Mouse (Mus musculus) right cerebral cortex, adult 2 months (tissue): Measurements from ENCODE around the gene Mid1.
"Not testable (repeated sequence)": the region's sequence is repeated elsewhere in the genome, so short reads cannot be mapped to it uniquely, and the experiment has no call there.

Source experiments
- DNase-seq, 2 experiments: peaks; one replicate each; pipeline ENCODE4 v3.0.0; 2021 to 2022; ENCODE audit warnings: low spot score in 2 of 2

Gene Mid1

GRCm38 (mm10) chrX:169986519-169987367, 301.7 kb downstream of the Mid1 start:
- DNase-seq = peak; percentile 79 to 93

DNA sequence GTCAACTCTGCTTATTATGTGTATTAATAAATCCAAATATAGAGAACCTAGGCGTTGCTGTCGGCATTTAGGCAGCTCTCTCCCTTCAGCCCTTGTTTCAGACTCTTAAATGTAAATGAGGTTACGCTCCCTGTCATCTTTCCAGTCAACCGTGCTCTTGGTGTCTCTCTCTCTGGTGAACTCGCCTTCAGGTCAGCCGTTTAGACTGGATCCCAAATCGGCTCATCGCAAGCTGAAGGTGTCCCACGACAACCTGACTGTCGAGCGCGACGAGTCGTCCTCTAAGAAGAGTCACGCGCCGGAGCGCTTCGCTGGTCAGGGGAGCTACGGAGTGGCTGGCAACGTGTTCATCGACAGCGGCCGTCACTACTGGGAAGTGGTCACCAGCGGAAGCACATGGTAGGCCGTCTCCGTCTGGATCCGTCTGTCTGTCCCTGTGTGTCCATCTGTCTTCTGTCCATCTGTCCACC, 302.4 kb downstream of the Mid1 start:
- peak; percentile 63 to 65 for DNase-seq

GRCm38 (mm10) chrX:169988571-169989218, 303.7 kb downstream of the Mid1 start:
- peak; percentile 29 to 41 for DNase-seq

- DNase-seq = peak in 1 of 2 experiments; percentile 0
These were observed 304.2 kb downstream of the Mid1 start for GRCm38 (mm10) chrX:169989219-169989595.

GRCm38 (mm10) chrX:169989691-169990631, 305.0 kb downstream of the Mid1 start:
- peak; percentile 88 to 93 for DNase-seq

DNA sequence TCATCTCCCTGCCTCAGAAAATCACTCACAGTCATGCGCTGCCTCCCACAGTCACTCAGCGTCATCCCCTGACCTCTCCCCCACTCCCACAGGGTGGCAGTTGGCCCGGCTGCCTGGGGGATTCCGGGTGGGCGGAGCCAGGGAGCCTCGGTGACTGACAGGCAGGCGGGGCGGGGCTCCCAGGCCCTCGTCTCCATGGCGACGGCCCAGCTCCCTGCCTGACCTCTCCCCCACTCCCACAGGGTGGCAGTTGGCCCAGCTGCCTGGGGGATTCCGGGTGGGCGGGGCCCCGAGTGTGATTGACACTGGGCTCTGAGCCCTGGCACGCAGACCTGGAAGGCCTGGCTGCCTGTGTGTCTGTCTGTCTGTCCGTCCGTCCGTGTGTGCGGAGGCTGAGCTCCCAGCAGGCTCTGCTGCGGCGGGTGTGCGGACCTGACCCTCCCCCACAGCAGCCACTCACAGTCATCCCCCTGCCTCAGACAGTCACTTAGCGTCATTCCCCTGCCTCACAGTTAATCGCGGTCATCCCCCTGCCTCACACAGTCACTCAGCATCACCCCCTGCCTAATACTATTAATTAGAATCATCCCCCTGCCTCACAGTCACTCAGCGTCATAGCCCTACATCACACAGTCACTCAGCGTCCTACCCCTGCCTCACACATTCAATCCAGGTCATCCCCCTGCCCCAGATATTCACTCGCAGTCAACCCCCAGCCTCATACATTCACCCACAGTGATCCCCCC, 306.3 kb downstream of the Mid1 start:
- peak; percentile 94 to 98 for DNase-seq

- DNase-seq = peak in 1 of 2 experiments; percentile 18
These were observed 307.3 kb downstream of the Mid1 start for GRCm38 (mm10) chrX:169992086-169992930.

DNA sequence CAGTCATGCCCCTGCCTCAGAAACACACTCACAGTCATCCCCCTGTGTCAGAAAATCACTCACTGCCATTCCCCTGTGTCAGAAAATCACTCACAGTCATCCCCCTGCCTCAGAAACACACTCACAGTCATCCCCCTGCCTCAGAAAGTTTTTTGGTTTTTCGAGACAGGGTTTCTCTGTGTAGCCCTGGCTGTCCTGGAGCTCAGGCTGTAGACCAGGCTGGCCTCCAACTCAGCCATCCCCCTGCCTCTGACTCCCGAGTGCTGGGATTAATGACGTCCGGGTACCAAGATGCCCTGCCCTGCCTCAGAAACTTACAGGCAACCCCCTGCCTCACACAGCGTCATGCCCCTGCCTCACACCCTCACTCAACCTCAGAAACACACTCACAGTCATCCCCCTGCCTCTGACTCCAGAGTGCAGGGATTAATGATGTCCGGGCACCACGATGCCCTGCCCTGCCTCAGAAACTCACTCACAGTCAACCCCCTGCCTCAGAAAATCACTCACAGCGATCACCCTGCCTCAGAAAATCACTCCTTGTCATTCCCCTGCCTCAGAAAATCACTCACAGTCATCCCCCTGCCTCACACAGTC, 308.1 kb downstream of the Mid1 start:
- DNase-seq = not testable (repeated sequence)

DNA sequence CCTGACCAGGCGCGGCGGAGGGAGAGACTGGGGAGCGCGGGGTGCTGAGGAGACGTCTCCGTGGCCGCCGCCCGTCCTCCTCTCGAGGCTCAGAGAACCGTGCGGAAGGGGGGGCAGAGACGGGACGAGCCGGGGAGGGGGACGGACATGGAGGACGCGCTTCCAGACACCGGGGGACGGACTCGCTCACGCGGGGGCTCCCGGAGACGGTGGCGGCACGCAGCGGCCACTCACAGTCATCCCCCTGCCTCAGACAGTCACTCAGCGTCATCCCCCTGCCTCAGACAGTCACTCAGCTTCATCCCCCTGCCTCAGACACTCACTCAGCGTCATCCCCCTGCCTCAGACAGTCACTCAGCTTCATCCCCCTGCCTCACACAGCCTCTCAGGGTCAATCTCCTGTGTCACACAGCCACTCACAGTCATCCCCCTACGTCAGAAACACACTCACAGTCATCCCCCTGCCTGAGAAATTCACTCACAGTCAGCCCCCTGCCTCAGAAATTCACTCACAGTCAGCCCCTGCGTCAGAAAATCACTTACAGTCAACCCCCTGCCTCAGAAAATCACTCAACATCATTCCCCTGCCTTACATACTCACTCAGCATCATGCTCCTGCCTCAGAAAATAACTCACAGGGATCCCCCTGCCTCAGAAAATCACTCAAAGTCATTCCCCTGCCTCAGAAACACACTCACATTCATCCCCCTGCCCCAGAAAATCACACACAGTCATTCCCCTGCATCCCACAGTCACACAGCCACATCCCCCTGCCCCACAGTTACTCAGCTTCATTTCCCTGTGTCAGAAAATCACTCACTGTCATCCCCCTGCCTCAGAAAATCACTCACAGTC, 309.2 kb downstream of the Mid1 start:
- DNase-seq = not testable (repeated sequence)

GRCm38 (mm10) chrX:169994866-169995711, 310.1 kb downstream of the Mid1 start:
- DNase-seq = not testable (repeated sequence)

GRCm38 (mm10) chrX:169995909-169996521, 311.0 kb downstream of the Mid1 start:
- DNase-seq = not testable (repeated sequence)

- peak; percentile 94 for DNase-seq
These were observed 311.9 kb downstream of the Mid1 start for GRCm38 (mm10) chrX:169996926-169997325.

GRCm38 (mm10) chrX:169997456-169997853, 312.5 kb downstream of the Mid1 start:
- DNase-seq = not testable (repeated sequence)

- DNase-seq = peak; percentile 99 to 100
These were observed 313.0 kb downstream of the Mid1 start for GRCm38 (mm10) chrX:169997854-169998456.

GRCm38 (mm10) chrX:169998559-169999219, 313.7 kb downstream of the Mid1 start:
- DNase-seq = not testable (repeated sequence)

- DNase-seq = not testable (repeated sequence)
These were observed 314.4 kb downstream of the Mid1 start for GRCm38 (mm10) chrX:169999226-169999883.
